Mouse (Mus musculus) MEL (cell line): ENCODE data around the gene Cdk17. TPM values are rescaled to one million over a fixed set of nuclear protein-coding genes. Genes with fewer than 3 reads are reported as not detected.

Source experiments
- DNase-seq: peaks from one replicate; pipeline ENCODE4 v3.0.0; 2011; ENCODE audit warnings: low read depth, low spot score
- H3K27ac ChIP-seq: 2 replicates; pipeline ENCODE4 v1.5.1; 2012; ENCODE audit warnings: low read depth, mild to moderate bottlenecking, control low read depth, low read length, moderate library complexity; ENCODE audit not compliant: control insufficient read depth
- H3K27me3 ChIP-seq, 2 experiments: fragments of 150-350 bp in 1 of 2; sonication (generic) in 1 of 2; 2 replicates each; pipeline ENCODE4 v1.6.1; 2012; ENCODE audit warnings: low read length in 2 of 2, mild to moderate bottlenecking in 2 of 2, improper control_type of control experiment in 1 of 2, moderate library complexity in 1 of 2; ENCODE audit not compliant: insufficient read depth in 2 of 2, control insufficient read depth in 1 of 2
- H3K36me3 ChIP-seq, 2 experiments: 2 replicates each; pipeline ENCODE4 v1.6.1; 2012 to 2014; ENCODE audit warnings: low read length in 2 of 2, improper control_type of control experiment in 1 of 2, inconsistent platforms in 1 of 2, mild to moderate bottlenecking in 1 of 2; ENCODE audit not compliant: insufficient read depth in 2 of 2, control insufficient read depth in 1 of 2
- H3K4me1 ChIP-seq, 2 experiments: fragments of 150-350 bp in 1 of 2; sonication (generic) in 1 of 2; 2 replicates each; pipeline ENCODE4 v1.6.1; 2012; ENCODE audit warnings: low read length in 2 of 2, improper control_type of control experiment in 1 of 2, mild to moderate bottlenecking in 1 of 2; ENCODE audit not compliant: insufficient read depth in 2 of 2, control insufficient read depth in 1 of 2
- H3K4me3 ChIP-seq, 2 experiments: fragments of 150-350 bp in 1 of 2; sonication (generic) in 1 of 2; 2 replicates each; pipeline ENCODE4 v1.5.1; 2012; ENCODE audit warnings: low read depth in 2 of 2, low read length in 2 of 2, mild to moderate bottlenecking in 2 of 2, moderate library complexity in 2 of 2, control low read depth in 1 of 2, improper control_type of control experiment in 1 of 2; ENCODE audit not compliant: control insufficient read depth in 1 of 2, insufficient read depth in 1 of 2
- H3K79me2 ChIP-seq: 2 replicates; pipeline ENCODE4 v1.6.1; 2012; ENCODE audit warnings: mild to moderate bottlenecking, low read length, moderate library complexity; ENCODE audit not compliant: control insufficient read depth, poor library complexity, insufficient read depth
- H3K9ac ChIP-seq: 2 replicates; pipeline ENCODE4 v1.6.1; 2012; ENCODE audit warnings: low read depth, mild to moderate bottlenecking, control low read depth, low read length, moderate library complexity; ENCODE audit not compliant: control insufficient read depth, poor library complexity, severe bottlenecking
- H3K9me3 ChIP-seq: fragments of 150-350 bp; sonication (generic); replicated peaks from 2 replicates; pipeline ENCODE4 v1.6.1; 2012; ENCODE audit warnings: mild to moderate bottlenecking, low read length, improper control_type of control experiment, moderate library complexity; ENCODE audit not compliant: insufficient read depth
- ELF1 ChIP-seq: IDR thresholded peaks from 2 replicates; pipeline ENCODE4 v1.6.1; 2014; ENCODE audit warnings: low read depth, mild to moderate bottlenecking, inconsistent platforms, low read length, improper control_type of control experiment, moderate library complexity
- GABPA ChIP-seq: IDR thresholded peaks from 2 replicates; pipeline ENCODE4 v1.6.1; 2012; ENCODE audit warnings: low read depth, mild to moderate bottlenecking, inconsistent platforms, low read length, improper control_type of control experiment, moderate library complexity
- GATA1 ChIP-seq: IDR thresholded peaks from 2 replicates; pipeline ENCODE4 v1.6.1; 2011; ENCODE audit warnings: low read depth, low read length, improper control_type of control experiment
- HCFC1 ChIP-seq: IDR thresholded peaks from 2 replicates; pipeline ENCODE4 v1.6.1; 2012; ENCODE audit warnings: low read depth, mild to moderate bottlenecking, inconsistent platforms, low read length, improper control_type of control experiment, moderate library complexity
- MAZ ChIP-seq: IDR thresholded peaks from 2 replicates; pipeline ENCODE4 v1.6.1; 2012; ENCODE audit warnings: low read depth, mild to moderate bottlenecking, inconsistent platforms, low read length, improper control_type of control experiment
- MYB ChIP-seq: IDR thresholded peaks from 2 replicates; pipeline ENCODE4 v1.6.1; 2011; ENCODE audit warnings: mild to moderate bottlenecking, low read depth, low read length, improper control_type of control experiment
- MYC ChIP-seq: IDR thresholded peaks from 2 replicates; pipeline ENCODE4 v1.6.1; 2011; ENCODE audit warnings: low read depth, mild to moderate bottlenecking, low read length, improper control_type of control experiment, moderate library complexity
- NELFE ChIP-seq: IDR thresholded peaks from 2 replicates; pipeline ENCODE4 v1.6.1; 2011; ENCODE audit warnings: low read depth, low read length, improper control_type of control experiment
- NRF1 ChIP-seq: IDR thresholded peaks from 2 replicates; pipeline ENCODE4 v1.6.1; 2014; ENCODE audit warnings: low read depth, mild to moderate bottlenecking, inconsistent platforms, low read length, improper control_type of control experiment, moderate library complexity; ENCODE audit not compliant: poor library complexity, insufficient read depth, severe bottlenecking
- POLR2A ChIP-seq, 2 experiments: IDR thresholded peaks; 2 replicates each; pipeline ENCODE4 v1.6.1; 2011 to 2012; ENCODE audit warnings: low read length in 2 of 2, mild to moderate bottlenecking in 2 of 2, control low read depth in 1 of 2, improper control_type of control experiment in 1 of 2, low read depth in 1 of 2, moderate library complexity in 1 of 2; ENCODE audit not compliant: control insufficient read depth in 1 of 2, insufficient read depth in 1 of 2, poor library complexity in 1 of 2
- POLR2AphosphoS5 ChIP-seq: IDR thresholded peaks from 2 replicates; pipeline ENCODE4 v1.6.1; 2012; ENCODE audit warnings: low read depth, borderline replicate concordance, mild to moderate bottlenecking, inconsistent platforms, low read length, moderate library complexity, mixed read lengths
- RAD21 ChIP-seq: IDR thresholded peaks from 2 replicates; pipeline ENCODE4 v1.6.1; 2011; ENCODE audit warnings: mild to moderate bottlenecking, low read depth, low read length, improper control_type of control experiment
- UBTF ChIP-seq: IDR thresholded peaks from 2 replicates; pipeline ENCODE4 v1.6.1; 2012; ENCODE audit warnings: low read depth, mild to moderate bottlenecking, inconsistent platforms, low read length, improper control_type of control experiment, moderate library complexity, borderline replicate concordance; ENCODE audit not compliant: insufficient read depth
- USF2 ChIP-seq, 2 experiments: IDR thresholded peaks; 2 replicates each; pipeline ENCODE4 v1.6.1; 2011 to 2012; ENCODE audit warnings: improper control_type of control experiment in 2 of 2, low read length in 2 of 2, borderline replicate concordance in 1 of 2, inconsistent platforms in 1 of 2, low read depth in 1 of 2, mild to moderate bottlenecking in 1 of 2; ENCODE audit not compliant: insufficient read depth in 1 of 2
- ZKSCAN1 ChIP-seq: IDR thresholded peaks from 2 replicates; pipeline ENCODE4 v1.6.1; 2012; ENCODE audit warnings: low read depth, mild to moderate bottlenecking, inconsistent platforms, low read length, improper control_type of control experiment, moderate library complexity
- ZNF384 ChIP-seq: IDR thresholded peaks from 2 replicates; pipeline ENCODE4 v1.6.1; 2012; ENCODE audit warnings: low read depth, mild to moderate bottlenecking, inconsistent platforms, low read length, improper control_type of control experiment
- polyA plus RNA-seq, 2 experiments: library from polyadenylated mRNA; stranded (reverse) in 1 of 2; unstranded in 1 of 2; fragments of >175 nt in 1 of 2; fragments of >200 nt in 1 of 2; gene quantifications; 2 replicates each; pipeline versions ENCODE4 v1.2.1 to v1.2.4; 2012; ENCODE audit warnings: low replicate concordance in 2 of 2, low read depth in 1 of 2; ENCODE audit not compliant: insufficient read length in 2 of 2, insufficient read depth in 1 of 2, missing spikeins in 1 of 2
- total RNA-seq: library from RNA; depleted of rRNA; stranded (reverse); fragments of 300-350 nt; gene quantifications from 2 replicates; pipeline ENCODE4 v1.2.3, GENCODE M21; 2012

The Cdk17 gene
- total and polyA plus RNA-seq, 3 experiments, result 25.6 to 155 (median 32.9) TPM

DNA sequence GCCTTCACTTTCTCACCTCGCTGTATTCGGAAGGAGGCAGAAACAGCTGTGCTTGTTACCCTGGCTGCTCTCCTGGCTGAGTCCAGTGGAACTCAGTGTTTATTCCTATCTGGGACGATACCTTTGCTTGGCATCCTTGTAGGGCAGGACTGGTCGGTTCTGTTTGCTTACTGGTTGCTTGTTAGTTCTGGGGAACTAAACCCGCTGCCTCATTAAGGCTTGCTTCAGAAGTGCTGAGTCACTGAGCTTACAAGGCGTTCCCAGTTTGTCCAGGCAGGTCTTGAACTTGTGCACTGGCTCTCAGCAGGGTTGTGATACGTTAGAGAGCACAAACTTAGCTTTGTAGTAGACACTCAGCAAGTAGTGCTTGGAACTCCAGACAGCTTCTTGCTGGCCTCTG lies 52.7 kb downstream of the Cdk17 start:
- Histone ChIP-seq H3K4me1 (no peaks in the 10 kb centered on the region), H3K27me3 (no peaks in the 10 kb centered on the region), H3K79me2 (peaks cover 2% of the 10 kb centered on the region; the same call in 1 of the 2 replicates), H3K9ac (no peak overlapping the region), H3K27ac (no peak overlapping the region), H3K9me3 (no peaks in the 10 kb centered on the region), H3K36me3 (peaks cover 0 to 43% of the 10 kb centered on the region in 2 experiments; a peak in 2 of 4 replicates)
- DNase-seq, result no peak
- TF ChIP-seq HCFC1 (no peak), MYB (no peak), UBTF (no peak), MAZ (no peak), ELF1 (no peak), NRF1 (no peak), POLR2A (IDR thresholded peaks at IDR 0.05; ENCODE audit: control insufficient read depth in 1 of 2, insufficient read depth in 1 of 2, low read depth in 1 of 2, low read length in 2 of 2, poor library complexity in 1 of 2) (no peak), ZKSCAN1 (no peak)
- TF ChIP-seq, all 39 proteins: peak for 0
- no peak overlapping the region for H3K4me3 ChIP-seq

DNA sequence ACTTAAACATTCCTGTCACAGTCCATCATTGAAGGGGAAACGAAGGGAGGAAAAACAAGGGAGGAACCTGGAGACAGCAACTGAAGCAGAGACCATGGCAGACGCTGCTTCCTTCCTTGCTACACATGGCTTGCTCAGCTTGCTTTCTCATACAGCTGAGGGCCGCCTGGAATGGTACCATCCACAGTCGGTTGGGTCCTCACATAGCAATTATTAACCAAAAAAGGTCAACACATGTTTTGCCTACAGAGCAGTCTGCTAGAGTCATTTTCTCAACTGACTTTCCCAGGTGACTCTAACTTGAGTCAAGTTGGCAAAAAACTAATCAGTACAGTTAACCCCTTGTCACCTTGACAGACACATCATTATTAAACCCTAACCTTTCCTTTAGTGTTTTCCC lies 53.6 kb downstream of the Cdk17 start:
- H3K9ac ChIP-seq, result no peak overlapping the region
- H3K27me3 ChIP-seq, result no peaks in the 10 kb centered on the region
- DNase-seq, result no peak
- no peaks in the 10 kb centered on the region for H3K4me1 ChIP-seq
- no peaks in the 10 kb centered on the region; the same call in 1 of the 2 replicates for H3K79me2 ChIP-seq
- no peak overlapping the region for H3K27ac ChIP-seq
- H3K9me3 ChIP-seq, result no peaks in the 10 kb centered on the region
- TF ChIP-seq USF2 (IDR thresholded peaks at IDR 0.05; ENCODE audit: borderline replicate concordance in 1 of 2, insufficient read depth in 1 of 2, low read depth in 1 of 2, low read length in 2 of 2) (no peak), RAD21 (no peak), GABPA (no peak), NELFE (no peak), POLR2AphosphoS5 (no peak)
- H3K4me3 ChIP-seq, result no peak overlapping the region
- peaks cover 0 to 50% of the 10 kb centered on the region in 2 experiments; a peak in 2 of 4 replicates for H3K36me3 ChIP-seq

DNA sequence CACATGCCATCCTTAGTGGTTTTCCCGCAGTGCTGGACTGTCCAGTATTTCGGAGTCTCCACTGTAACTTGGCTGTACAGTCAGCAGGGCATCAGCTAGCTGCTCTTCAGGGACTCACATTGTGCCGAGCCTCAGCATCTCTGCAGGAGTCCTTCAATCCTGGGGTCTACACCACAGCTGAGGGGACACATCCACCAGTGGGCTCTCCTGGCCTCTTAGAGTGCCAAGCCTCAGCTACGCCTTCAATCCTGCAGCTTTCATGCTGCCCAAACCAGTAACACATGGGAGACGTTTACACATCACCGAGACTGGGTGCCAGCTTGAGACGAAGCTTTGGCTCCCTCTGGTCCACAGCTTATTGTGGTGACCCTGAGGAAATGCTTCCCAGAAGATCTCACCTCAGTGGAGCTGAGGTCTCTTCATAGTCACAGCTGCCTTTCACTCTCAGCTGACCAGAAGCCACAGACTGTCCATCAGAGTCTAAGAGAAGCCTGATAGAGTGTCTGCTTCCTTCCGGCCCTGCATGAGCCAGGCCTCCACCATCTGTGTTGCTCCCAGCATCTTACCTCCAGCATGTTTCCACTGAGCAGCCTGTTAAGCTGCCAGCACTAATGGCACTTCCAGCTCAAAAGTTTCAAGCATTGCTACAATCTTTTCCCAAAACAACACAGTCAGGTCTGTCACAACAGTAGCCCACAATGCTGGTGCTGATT lies 54.5 kb downstream of the Cdk17 start:
- no peaks in the 10 kb centered on the region for H3K79me2 ChIP-seq
- H3K36me3 ChIP-seq, result peaks cover 0 to 48% of the 10 kb centered on the region in 2 experiments; a peak in 2 of 4 replicates
- DNase-seq, result no peak
- no peak overlapping the region for H3K9ac ChIP-seq
- no peaks in the 10 kb centered on the region for H3K9me3 ChIP-seq
- no peak overlapping the region for H3K4me3 ChIP-seq
- no peaks in the 10 kb centered on the region for H3K27me3 ChIP-seq
- TF ChIP-seq MAZ (no peak), ZNF384 (no peak), POLR2A (IDR thresholded peaks at IDR 0.05; ENCODE audit: control insufficient read depth in 1 of 2, insufficient read depth in 1 of 2, low read depth in 1 of 2, low read length in 2 of 2, poor library complexity in 1 of 2) (no peak), GATA1 (no peak), MYC (no peak)
- H3K27ac ChIP-seq, result no peak overlapping the region
- H3K4me1 ChIP-seq, result no peaks in the 10 kb centered on the region
